Comparison of ENCODE assay signal across 10 mouse cellular contexts in genomic region chr9:40717182-40717874, GRCm38 (mm10). TPM values are rescaled to one million over a fixed set of nuclear protein-coding genes. Genes with fewer than 3 reads are reported as not detected.
DNase-seq lines count a peak whose midpoint lies in the region; ATAC-seq lines count a peak whose summit lies in the region.
"Had no signal": no experiment of that assay in that cellular context is flagged by ENCODE, and none has a peak within 500 bp of the region (broad histone marks: within the 10 kb centered on the region; RNA-seq: fewer than 3 reads in every experiment).

No protein-coding gene starts in this region.

- DNase-seq in cerebellum, adult 18-20 months, result peak; percentile 56 to 68
- peak; percentile 18 to 62 for DNase-seq in heart, postnatal 14 days
- DNase-seq in left cerebral cortex, postnatal 14 days (ENCODE audit: low spot score in 2 of 2), result peak; percentile 26 to 67
- no peak for DNase-seq in adrenal gland, postnatal 10 days
- DNase-seq in ovary, postnatal 14 days (ENCODE audit: low spot score), result no peak

- H3K36me3 ChIP-seq in forebrain, embryonic 12.5 days (replicated peaks), result no peaks in the 10 kb centered on the region; the same call in 1 of the 2 replicates
- no peaks in the 10 kb centered on the region for H3K36me3 ChIP-seq in forebrain, embryonic 15.5 days
- H3K36me3 ChIP-seq: neural tube, embryonic 12.5 days had no signal

- H3K27me3 ChIP-seq in forebrain, embryonic 12.5 days, result no peaks in the 10 kb centered on the region
- H3K27me3 ChIP-seq in forebrain, embryonic 15.5 days, result no peaks in the 10 kb centered on the region
- H3K27me3 ChIP-seq: neural tube, embryonic 12.5 days had no signal

- 0 out of 2 replicates have a peak overlapping the region, but pooled peaks have one; percentile 9 for H3K27ac ChIP-seq in forebrain, embryonic 12.5 days
- no peak overlapping the region for H3K27ac ChIP-seq in forebrain, embryonic 15.5 days (replicated peaks)
- H3K27ac ChIP-seq: neural tube, embryonic 12.5 days had no signal

- H3K4me1 ChIP-seq in forebrain, embryonic 12.5 days, result peaks cover 11% of the 10 kb centered on the region; the same call in 1 of the 2 replicates
- 0 out of 2 replicates have a peak, but pooled peaks cover 7% of the 10 kb centered on the region for H3K4me1 ChIP-seq in forebrain, embryonic 15.5 days

- no peak overlapping the region for H3K9ac ChIP-seq in forebrain, embryonic 12.5 days
- no peak overlapping the region for H3K9ac ChIP-seq in forebrain, embryonic 15.5 days (replicated peaks)
- H3K9ac ChIP-seq: neural tube, embryonic 12.5 days had no signal

- no peak for ATAC-seq in forebrain, embryonic 12.5 days (ENCODE audit: low FRiP score)
- no peak for ATAC-seq in forebrain, embryonic 15.5 days (replicated peaks)
- no peak for ATAC-seq in megakaryocyte, adult 5-6 weeks (ENCODE audit: poor library complexity, severe bottlenecking)

- intact Hi-C loops in heart, postnatal 14 days (cut with DNase I), result loop anchor here (5.0 kb wide), 1 partner anchor 40 kb away; no protein-coding TSS in a partner anchor
- intact Hi-C loops in left cerebral cortex, postnatal 14 days (cut with DNase I), result no loop called here

- no peak overlapping the region for H3K4me3 ChIP-seq in forebrain, embryonic 12.5 days (replicated peaks)
- no peak overlapping the region for H3K4me3 ChIP-seq in forebrain, embryonic 15.5 days
- H3K4me3 ChIP-seq: neural tube, embryonic 12.5 days had no signal

- H3K9me3 ChIP-seq in forebrain, embryonic 12.5 days, result no peaks in the 10 kb centered on the region
- H3K9me3 ChIP-seq in forebrain, embryonic 15.5 days, result no peaks in the 10 kb centered on the region
- H3K9me3 ChIP-seq: neural tube, embryonic 12.5 days had no signal

- H3K4me2 ChIP-seq in forebrain, embryonic 12.5 days, result no peak overlapping the region
- H3K4me2 ChIP-seq in forebrain, embryonic 15.5 days (replicated peaks), result no peak overlapping the region
- H3K4me2 ChIP-seq: neural tube, embryonic 12.5 days had no signal

- WGBS in forebrain, embryonic 12.5 days, result 76% methylated on average over 18 of the region's 18 CpGs
- WGBS in forebrain, embryonic 15.5 days, result 74% methylated on average over 18 of the region's 18 CpGs

RNA-seq across cellular contexts. Expression of gene Clmp, which starts 31.6 kb away (rescaled TPM):
- 24.7 and 31.0 TPM in 2 replicates for polyA plus RNA-seq in forebrain, embryonic 12.5 days (2016; fragmentation: Nextera tagmentation; extraction: Ambion mirVana)
- 53.9 and 56.3 TPM in 2 replicates for polyA plus RNA-seq in forebrain, embryonic 15.5 days (2015; fragmentation: Nextera tagmentation; extraction: Ambion mirVana)
- total RNA-seq in heart, postnatal 14 days (2021), result 1 to 10 TPM; 4.2 to 6.0 TPM
- total RNA-seq in left cerebral cortex, postnatal 14 days (2021), result 10 to 100 TPM; 29.8 to 30.2 TPM
- 0.30 and 1.3 TPM in 2 replicates for total RNA-seq in megakaryocyte, adult 5-6 weeks (2015)
- 0.61 and 1.4 TPM in 2 replicates for total RNA-seq in megakaryocyte, adult 5-6 weeks (2017)
- total RNA-seq in adrenal gland, postnatal 10 days (2021), result 1 to 10 TPM; 8.5 to 9.0 TPM

RNA-seq across cellular contexts. Expression of gene Gm21915, which starts 46.9 kb away (rescaled TPM):
- not detected in 2 replicates for polyA plus RNA-seq in forebrain, embryonic 12.5 days (2016; fragmentation: Nextera tagmentation; extraction: Ambion mirVana)
- polyA plus RNA-seq in forebrain, embryonic 15.5 days (2015; fragmentation: Nextera tagmentation; extraction: Ambion mirVana), result not detected in 2 replicates
- total RNA-seq in heart, postnatal 14 days (2021), result not detected
- total RNA-seq in left cerebral cortex, postnatal 14 days (2021), result not detected
- not detected in 2 replicates for total RNA-seq in megakaryocyte, adult 5-6 weeks (2015)
- total RNA-seq in megakaryocyte, adult 5-6 weeks (2017), result not detected in 2 replicates
- not detected for total RNA-seq in adrenal gland, postnatal 10 days (2021)
- total RNA-seq: layer of hippocampus, postnatal 10 days had no signal
- polyA plus RNA-seq: neural tube, embryonic 12.5 days had no signal

Comparison
In these comparisons a context has a peak if more than half of its experiments do, and no peak if none do; other contexts are left out.
1. DNase-seq: peak in cerebellum, adult 18-20 months (2 of 2), heart, postnatal 14 days (2 of 2) and left cerebral cortex, postnatal 14 days (2 of 2); none in adrenal gland, postnatal 10 days (single experiment) and ovary, postnatal 14 days (single experiment).